Mouse (Mus musculus) hindbrain, embryonic 14.5 days (tissue): ENCODE measurements at regions not wholly inside any gene's neighbourhood (a gene's known extent, or its start where the extent isn't known, plus 50 kb on each side); places are given as distances from the start of the nearest gene placed in this dataset.
A peak's percentile ranks its signal among the peaks of the same experiment; 100 is the strongest.

Experiments
- ATAC-seq: fragments of 200-750 bp; cut with Nextera tagmentation; 2 replicates; pipeline ENCODE4 v1.8.0; 2017; ENCODE audit warnings: moderate number of reproducible peaks, mild to moderate bottlenecking, moderate TSS enrichment, moderate library complexity; ENCODE audit not compliant: low FRiP score
- DNase-seq: peaks from one replicate; pipeline ENCODE4 v3.0.0-alpha.2; 2015; ENCODE audit warnings: low spot score
- H3K27ac ChIP-seq: fragments of 300-500 bp; sonication (generic); 2 replicates; pipeline ENCODE4 v1.5.1; 2014; ENCODE audit warnings: mild to moderate bottlenecking, moderate library complexity
- H3K27me3 ChIP-seq: fragments of 300-500 bp; sonication (generic); 2 replicates; pipeline ENCODE4 v1.6.1; 2014; ENCODE audit warnings: mild to moderate bottlenecking, low read length, mixed read lengths; ENCODE audit not compliant: control insufficient read depth, insufficient read depth
- H3K36me3 ChIP-seq: fragments of 300-500 bp; sonication (generic); replicated peaks from 2 replicates; pipeline ENCODE4 v1.6.1; 2014; ENCODE audit not compliant: control insufficient read depth, insufficient read depth
- H3K4me1 ChIP-seq: fragments of 300-500 bp; sonication (generic); replicated peaks from 2 replicates; pipeline ENCODE4 v1.6.1; 2014; ENCODE audit warnings: antibody characterized with exemption, low read length, mixed read lengths; ENCODE audit not compliant: control insufficient read depth, insufficient read depth
- H3K4me2 ChIP-seq: fragments of 300-500 bp; sonication (generic); replicated peaks from 2 replicates; pipeline ENCODE4 v1.6.1; 2014; ENCODE audit warnings: mild to moderate bottlenecking, moderate library complexity
- H3K4me3 ChIP-seq: fragments of 300-500 bp; sonication (generic); replicated peaks from 2 replicates; pipeline ENCODE4 v1.5.1; 2014; ENCODE audit warnings: mild to moderate bottlenecking, low read length
- H3K9ac ChIP-seq: fragments of 300-500 bp; sonication (generic); 2 replicates; pipeline ENCODE4 v1.6.1; 2014
- H3K9me3 ChIP-seq: fragments of 300-500 bp; sonication (generic); 2 replicates; pipeline ENCODE4 v1.6.1; 2016; ENCODE audit warnings: low read length; ENCODE audit not compliant: control insufficient read depth
- WGBS: fragments of 180-500 bp; shearing (Covaris S2); extraction: QIAGEN DNeasy Blood & Tissue Kit; methylation state at CpG from one replicate; pipeline ENCODE4 v1.1.7; 2014; 5-methylcytosine and 5-hydroxymethylcytosine counted together

GRCm38 (mm10) chr9:43982359-43982889, 60.8 kb upstream of the Thy1 start:
- H3K4me2 ChIP-seq, result no peak overlapping the region
- no peak overlapping the region for H3K4me3 ChIP-seq
- H3K27ac ChIP-seq, result no peak overlapping the region
- H3K9ac ChIP-seq, result no peak overlapping the region
- ATAC-seq (no peak), DNase-seq (no peak)
- H3K36me3 ChIP-seq, result no peaks in the 10 kb centered on the region
- H3K9me3 ChIP-seq, result no peaks in the 10 kb centered on the region
- WGBS, result 73% methylated on average over 5 of the region's 5 CpGs
- H3K4me1 ChIP-seq, result no peaks in the 10 kb centered on the region
- H3K27me3 ChIP-seq, result no peaks in the 10 kb centered on the region

- ATAC-seq (no peak), DNase-seq (no peak)
- WGBS, result 64% methylated on average over 2 of the region's 2 CpGs
- Histone ChIP-seq H3K27ac (no peak overlapping the region), H3K36me3 (no peaks in the 10 kb centered on the region), H3K4me1 (no peaks in the 10 kb centered on the region), H3K9ac (no peak overlapping the region), H3K4me2 (no peak overlapping the region), H3K27me3 (no peaks in the 10 kb centered on the region), H3K4me3 (no peak overlapping the region), H3K9me3 (no peaks in the 10 kb centered on the region)
Observed at GRCm38 (mm10) chr9:43983220-43983619, 60.0 kb upstream of the Thy1 start.

- peak; percentile 52; the same call in 1 of the 2 replicates for ATAC-seq
- 48% methylated on average over 8 of the region's 8 CpGs for WGBS
- Histone ChIP-seq H3K36me3 (no peaks in the 10 kb centered on the region), H3K9me3 (no peaks in the 10 kb centered on the region), H3K9ac (no peak overlapping the region), H3K27me3 (no peaks in the 10 kb centered on the region), H3K4me1 (no peaks in the 10 kb centered on the region), H3K4me2 (no peak overlapping the region), H3K27ac (no peak overlapping the region), H3K4me3 (no peak overlapping the region)
- peak; percentile 96 for DNase-seq
Observed at GRCm38 (mm10) chr9:43984181-43985062, 58.8 kb upstream of the Thy1 start.

DNA sequence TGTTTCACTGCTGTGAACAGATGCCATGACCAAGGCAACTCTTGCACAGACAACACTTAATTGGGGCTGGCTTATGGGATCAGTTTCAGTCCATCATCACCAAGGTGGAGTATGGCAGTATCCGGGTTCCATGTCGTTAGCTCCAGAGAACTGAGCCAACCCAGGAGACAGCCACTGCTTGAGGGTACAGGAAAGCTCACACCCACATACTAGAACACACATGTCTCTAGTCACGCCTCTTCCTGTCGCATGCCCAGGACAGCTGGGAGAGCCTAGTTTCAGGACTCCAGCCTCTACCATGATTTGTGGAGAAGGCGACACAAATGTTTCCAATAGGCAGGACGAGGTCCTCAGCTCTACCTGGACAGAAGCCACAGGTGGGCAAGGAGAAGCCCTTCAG, 55.2 kb upstream of the Thy1 start:
- ATAC-seq (no peak), DNase-seq (no peak)
- Histone ChIP-seq H3K9me3 (no peaks in the 10 kb centered on the region), H3K9ac (no peak overlapping the region), H3K27me3 (no peaks in the 10 kb centered on the region), H3K4me1 (no peaks in the 10 kb centered on the region), H3K27ac (no peak overlapping the region), H3K4me2 (no peak overlapping the region), H3K4me3 (no peak overlapping the region), H3K36me3 (no peaks in the 10 kb centered on the region)
- WGBS, result 91% methylated on average over 6 of the region's 6 CpGs

- H3K9ac ChIP-seq, result no peak overlapping the region
- no peaks in the 10 kb centered on the region for H3K9me3 ChIP-seq
- no peak overlapping the region for H3K4me2 ChIP-seq
- no peak overlapping the region for H3K4me3 ChIP-seq
- no peaks in the 10 kb centered on the region for H3K27me3 ChIP-seq
- ATAC-seq (no peak), DNase-seq (no peak)
- no peaks in the 10 kb centered on the region; the same call in 1 of the 2 replicates for H3K4me1 ChIP-seq
- 54% methylated on average over 13 of the region's 13 CpGs for WGBS
- no peak overlapping the region for H3K27ac ChIP-seq
- H3K36me3 ChIP-seq, result no peaks in the 10 kb centered on the region
Observed at GRCm38 (mm10) chr9:43988981-43989860, 54.0 kb upstream of the Thy1 start.

GRCm38 (mm10) chr9:43990124-43990523, 53.1 kb upstream of the Thy1 start:
- Histone ChIP-seq H3K9me3 (no peaks in the 10 kb centered on the region), H3K36me3 (no peaks in the 10 kb centered on the region), H3K4me1 (no peaks in the 10 kb centered on the region; the same call in 1 of the 2 replicates), H3K27ac (no peak overlapping the region), H3K9ac (no peak overlapping the region), H3K27me3 (no peaks in the 10 kb centered on the region), H3K4me2 (no peak overlapping the region), H3K4me3 (no peak overlapping the region)
- no peak for ATAC-seq
- no peak for DNase-seq
- WGBS, result 81% methylated on average over 11 of the region's 11 CpGs

DNA sequence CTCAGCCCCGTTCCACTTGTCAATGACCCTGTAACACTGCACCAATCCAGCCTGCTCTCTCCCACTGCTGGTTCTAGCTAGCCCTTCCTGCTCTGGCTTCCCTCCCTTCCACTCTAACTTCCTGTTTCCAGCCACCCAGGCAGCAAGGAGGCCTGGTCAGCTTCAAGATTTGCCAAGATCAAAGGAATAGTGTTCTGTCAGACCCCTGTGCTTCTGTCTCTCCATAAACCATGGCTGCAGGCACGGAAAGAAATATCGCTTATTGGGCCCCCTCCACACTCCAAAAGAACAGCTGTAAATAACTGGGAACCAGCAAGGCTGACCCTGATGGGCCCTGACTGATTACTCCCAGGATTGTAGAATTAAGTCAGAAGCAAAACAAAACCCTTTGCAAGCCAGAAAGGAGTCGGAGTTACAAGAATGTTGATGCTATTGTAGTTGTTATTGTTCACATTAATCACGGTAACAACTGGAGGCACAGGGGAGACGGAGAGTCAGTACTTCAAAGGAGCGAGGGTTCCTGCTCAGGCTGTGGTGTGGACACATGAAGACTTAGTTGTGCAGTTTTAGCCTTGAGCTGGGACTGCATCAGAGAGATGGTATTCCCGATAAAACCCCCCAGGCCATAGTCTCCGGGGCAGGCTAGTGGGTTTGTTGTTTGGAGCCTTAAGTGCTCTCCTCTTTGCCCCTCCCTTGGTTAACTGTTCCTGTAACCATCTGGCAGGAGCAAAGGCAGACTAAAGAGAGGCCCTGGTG, 49.8 kb upstream of the Thy1 start:
- no peaks in the 10 kb centered on the region for H3K27me3 ChIP-seq
- no peak overlapping the region for H3K4me2 ChIP-seq
- H3K9ac ChIP-seq, result no peak overlapping the region
- 25% methylated on average over 9 of the region's 9 CpGs for WGBS
- no peaks in the 10 kb centered on the region for H3K9me3 ChIP-seq
- H3K4me1 ChIP-seq, result no peaks in the 10 kb centered on the region; the same call in 1 of the 2 replicates
- ATAC-seq, result no peak
- no peak for DNase-seq
- no peak overlapping the region for H3K4me3 ChIP-seq
- H3K27ac ChIP-seq, result no peak overlapping the region
- no peaks in the 10 kb centered on the region for H3K36me3 ChIP-seq
